Mouse (Mus musculus) adrenal gland, postnatal 25 days (tissue): ENCODE results near the gene Atp9a. TPM values are rescaled to one million over a fixed set of nuclear protein-coding genes. Genes with fewer than 3 reads are reported as not detected.
A peak's percentile ranks its signal among the peaks of the same experiment; 100 is the strongest.

Experiments
- DNase-seq: peaks from one replicate; pipeline ENCODE4 v3.0.0; 2021; ENCODE audit warnings: mixed read lengths
- total RNA-seq: library from RNA; stranded (reverse); gene quantifications from 2 replicates; pipeline ENCODE4 v1.2.3, GENCODE M21; 2021

Gene Atp9a
- total RNA-seq, 1 experiment from 2014 or later, result 63.6 TPM

GRCm38 (mm10) chr2:168642187-168642586 is 100.0 kb downstream of the Atp9a start:
- DNase-seq, result no peak

GRCm38 (mm10) chr2:168640460-168640859 is 101.7 kb downstream of the Atp9a start:
- no peak for DNase-seq

GRCm38 (mm10) chr2:168634881-168635280 is 107.3 kb downstream of the Atp9a start:
- DNase-seq, result no peak

DNA sequence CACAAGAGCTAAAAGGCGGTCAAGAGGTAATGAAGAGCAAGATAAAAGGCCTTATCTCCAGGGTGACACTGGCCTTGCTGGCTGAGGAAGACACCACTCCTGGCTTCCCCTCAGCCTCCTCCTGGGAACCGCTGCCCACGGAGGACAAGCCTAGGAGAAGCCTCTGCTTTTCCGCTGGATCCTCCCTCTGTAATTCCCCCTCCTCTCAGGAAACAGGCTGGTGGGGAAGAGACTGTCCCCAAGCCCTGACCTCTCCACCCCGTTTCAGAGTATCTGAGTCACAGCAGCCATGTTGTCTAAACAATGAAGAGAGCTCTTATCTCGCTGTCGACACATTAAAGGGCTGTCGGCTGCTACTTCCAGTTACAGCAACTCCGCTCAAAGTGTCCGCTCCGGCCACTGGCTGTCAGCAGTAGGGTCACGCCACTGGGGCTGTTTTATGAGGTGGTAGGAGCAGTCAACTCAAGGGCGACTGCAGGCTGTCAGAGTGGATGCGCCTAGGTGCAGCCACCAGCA is 108.8 kb downstream of the Atp9a start:
- DNase-seq, result no peak

DNA sequence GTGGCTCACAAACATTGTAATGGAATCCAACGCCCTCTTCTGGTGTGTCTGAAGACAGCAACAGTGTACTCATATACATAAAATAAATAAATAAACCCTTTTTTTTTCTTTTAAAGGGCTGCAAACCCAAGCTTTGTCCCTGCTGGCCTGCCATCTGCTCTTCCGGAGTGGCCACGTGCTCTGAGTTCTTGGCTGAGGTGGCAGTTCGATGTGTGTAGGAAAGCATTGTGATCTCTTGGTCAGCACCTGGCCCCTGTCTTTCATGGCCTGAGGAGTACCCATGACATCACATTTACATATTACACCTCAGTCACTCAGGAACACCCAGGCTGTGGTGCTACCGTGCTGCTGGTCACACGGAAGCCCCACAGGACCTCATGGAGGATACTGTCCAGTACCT is 109.7 kb downstream of the Atp9a start:
- no peak for DNase-seq

DNA sequence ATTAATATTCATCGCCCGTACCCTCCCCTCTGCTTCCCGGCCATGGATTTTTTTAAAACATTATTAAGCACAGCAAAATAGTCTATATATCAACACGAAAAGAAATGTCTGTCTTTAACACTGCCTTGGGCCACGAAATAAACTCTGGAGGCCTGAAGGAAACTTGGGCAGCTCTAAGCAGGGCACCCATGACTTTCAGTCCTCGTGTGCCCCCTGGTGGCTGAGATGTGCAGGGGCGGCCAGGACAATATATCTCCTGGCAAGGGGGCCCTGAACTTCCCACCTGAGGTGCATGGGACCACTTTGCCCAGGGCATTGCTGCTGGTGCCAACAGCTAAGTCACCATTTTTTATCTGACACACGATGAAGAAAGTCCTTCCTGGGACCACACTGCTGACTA is 113.4 kb downstream of the Atp9a start:
- DNase-seq, result peak; percentile 85

- no peak for DNase-seq
Observed at GRCm38 (mm10) chr2:168627829-168628770, 114.1 kb downstream of the Atp9a start.

GRCm38 (mm10) chr2:168626385-168626784 is 115.8 kb downstream of the Atp9a start:
- DNase-seq, result no peak

DNA sequence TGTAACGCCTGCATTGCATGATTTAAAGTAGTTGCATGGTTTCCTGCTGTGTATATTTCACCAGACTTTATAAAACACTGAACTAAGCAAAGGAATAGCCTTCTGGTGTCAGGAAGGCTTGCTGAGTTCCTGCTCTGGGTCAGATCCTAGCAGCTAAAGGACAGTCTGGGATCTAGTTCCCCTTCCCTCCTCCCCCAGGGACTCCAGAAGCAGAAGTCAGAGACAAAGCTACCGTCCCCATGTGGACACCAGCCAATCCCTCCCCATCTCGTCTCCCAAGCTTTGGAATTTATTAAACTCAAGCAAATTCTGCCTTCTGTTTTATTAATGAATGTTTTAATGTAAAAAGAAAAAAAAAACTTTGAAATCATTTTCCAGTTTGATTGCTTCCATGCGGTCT is 117.1 kb downstream of the Atp9a start:
- no peak for DNase-seq

GRCm38 (mm10) chr2:168621111-168621802 is 121.0 kb downstream of the Atp9a start:
- DNase-seq, result peak; percentile 17

- no peak for DNase-seq
Observed at GRCm38 (mm10) chr2:168618205-168618717, 123.9 kb downstream of the Atp9a start.

- peak; percentile 40 for DNase-seq
Observed at GRCm38 (mm10) chr2:168615160-168615559, 127.0 kb downstream of the Atp9a start.

GRCm38 (mm10) chr2:168614170-168614872 is 127.9 kb downstream of the Atp9a start:
- DNase-seq, result no peak

- DNase-seq, result no peak
Observed at GRCm38 (mm10) chr2:168613092-168613880, 128.9 kb downstream of the Atp9a start.

DNA sequence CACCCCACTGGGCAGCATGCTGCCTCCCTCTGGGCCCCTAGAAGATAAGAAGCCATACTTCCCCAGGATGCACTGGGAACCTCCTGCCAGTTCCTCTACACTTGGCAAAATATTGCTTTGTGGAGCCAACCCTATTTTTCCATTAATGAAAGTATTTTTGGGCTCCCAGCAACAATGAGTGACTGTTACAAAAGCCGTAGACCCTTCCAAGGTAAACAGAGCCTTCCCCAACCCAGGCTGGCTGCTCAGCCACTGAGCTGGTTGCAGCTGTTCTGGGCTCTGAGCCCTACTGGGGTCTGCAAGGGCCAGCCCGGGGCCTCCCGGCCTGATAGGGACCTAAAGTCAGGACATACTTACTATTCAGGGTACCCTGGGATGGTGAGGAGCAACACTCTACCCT is 131.3 kb downstream of the Atp9a start:
- DNase-seq, result no peak

DNA sequence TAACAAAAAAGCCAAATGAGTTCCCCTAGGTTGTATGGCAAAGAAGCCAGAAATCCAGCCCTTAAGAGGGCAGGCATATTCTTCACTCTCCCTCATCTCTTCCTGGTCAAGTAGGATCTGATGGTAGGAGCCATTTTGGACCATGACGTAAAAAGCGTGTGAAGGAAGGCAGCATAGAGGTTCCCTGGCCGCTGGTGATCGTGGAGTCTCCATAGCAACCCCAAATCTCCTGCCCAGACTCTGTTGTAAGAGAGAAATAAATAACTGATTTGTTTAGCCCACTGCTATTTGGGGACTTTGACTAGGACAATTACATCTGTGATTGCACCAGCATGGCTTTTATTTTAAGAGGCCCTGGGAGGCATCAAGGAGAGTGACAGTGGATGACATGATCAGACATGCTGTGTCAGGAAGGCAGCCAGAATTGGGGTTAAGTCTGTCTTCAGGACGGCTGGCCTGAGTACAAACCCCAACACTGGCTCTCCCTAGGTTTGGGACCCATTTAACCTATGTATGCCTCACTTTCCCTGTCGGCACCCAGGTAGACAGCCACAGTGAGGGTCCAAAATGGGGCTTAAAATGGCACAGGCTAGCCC is 132.5 kb downstream of the Atp9a start:
- no peak for DNase-seq

- DNase-seq, result no peak
Observed at GRCm38 (mm10) chr2:168608125-168608564, 134.1 kb downstream of the Atp9a start.

DNA sequence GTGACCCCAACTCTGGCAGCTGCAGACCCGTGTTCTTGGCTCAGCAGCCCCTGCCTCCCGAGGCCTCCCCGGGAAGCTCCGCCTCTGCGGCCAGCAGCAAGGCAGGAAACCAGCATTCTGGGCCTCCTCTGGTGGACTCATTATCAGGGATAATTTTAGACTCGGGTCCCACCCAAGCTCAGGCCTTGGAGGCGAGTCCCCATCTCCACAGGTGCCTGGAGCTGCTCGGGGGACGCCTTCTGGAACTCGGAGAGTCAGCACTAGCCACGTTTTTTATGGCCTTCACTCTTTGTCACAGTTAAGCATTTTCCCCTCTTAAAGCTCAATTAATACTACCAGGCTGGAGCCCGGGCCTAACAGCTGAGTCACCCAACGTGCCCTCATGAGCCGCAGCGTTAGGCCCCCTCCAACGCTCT is 137.5 kb downstream of the Atp9a start:
- no peak for DNase-seq

GRCm38 (mm10) chr2:168602387-168602741 is 139.8 kb downstream of the Atp9a start:
- DNase-seq, result no peak

DNA sequence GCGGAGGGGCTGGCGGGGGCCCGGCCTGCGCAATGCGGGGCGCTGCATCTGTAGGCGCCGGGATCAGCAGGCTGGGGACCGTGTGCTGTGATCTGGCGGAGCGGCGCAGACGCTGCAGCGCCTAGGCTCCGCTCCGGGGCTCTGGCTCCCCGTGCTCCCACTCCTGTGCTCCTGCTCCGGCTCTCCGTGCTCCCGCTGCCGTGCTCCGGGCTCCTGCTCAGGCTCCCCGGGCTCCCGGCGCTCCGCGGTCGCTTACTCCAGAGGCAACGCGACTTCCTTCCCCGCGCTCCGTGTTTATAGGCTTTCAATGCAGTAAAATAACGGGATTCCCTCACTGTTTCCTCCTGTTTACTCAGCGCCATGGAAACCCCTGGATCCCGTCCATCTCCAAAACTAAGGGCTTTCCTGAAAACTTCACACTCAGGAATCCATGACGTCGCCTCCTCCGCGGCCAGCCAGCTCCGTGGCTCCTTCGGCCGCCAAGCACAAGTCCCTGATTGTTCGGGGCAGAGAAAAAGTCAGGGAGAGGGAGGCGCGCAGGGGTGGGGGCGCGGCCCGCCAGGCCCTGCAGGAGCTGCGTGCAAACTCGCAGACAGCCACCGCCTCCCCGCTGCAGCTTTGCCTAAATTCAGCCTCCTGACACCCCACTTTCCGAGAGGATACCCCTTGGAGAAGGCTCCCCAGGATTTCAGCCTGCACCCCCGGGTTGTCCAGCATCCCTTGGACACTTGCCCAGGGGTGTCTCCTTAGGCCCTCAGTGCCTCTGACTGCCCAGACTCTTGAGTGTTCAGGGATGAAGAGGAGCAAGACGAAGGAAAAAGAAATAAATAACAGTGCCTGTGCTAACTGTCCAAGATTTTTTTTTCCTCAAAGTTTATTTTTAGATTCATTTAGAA is 140.5 kb downstream of the Atp9a start, which contains the start of gene Nfatc2:
Nfatc2 (minus strand) TSS at position 167 of the 896 bp plus-strand sequence.
- DNase-seq, result peak; percentile 66
